Mouse (Mus musculus): Measurements from ENCODE around the gene Amn1.
A peak's percentile ranks its signal among the peaks of the same experiment; 100 is the strongest.
"Not testable (repeated sequence)": the region's sequence is repeated elsewhere in the genome, so short reads cannot be mapped to it uniquely, and the experiment has no call there.

Amn1 gene

DNA sequence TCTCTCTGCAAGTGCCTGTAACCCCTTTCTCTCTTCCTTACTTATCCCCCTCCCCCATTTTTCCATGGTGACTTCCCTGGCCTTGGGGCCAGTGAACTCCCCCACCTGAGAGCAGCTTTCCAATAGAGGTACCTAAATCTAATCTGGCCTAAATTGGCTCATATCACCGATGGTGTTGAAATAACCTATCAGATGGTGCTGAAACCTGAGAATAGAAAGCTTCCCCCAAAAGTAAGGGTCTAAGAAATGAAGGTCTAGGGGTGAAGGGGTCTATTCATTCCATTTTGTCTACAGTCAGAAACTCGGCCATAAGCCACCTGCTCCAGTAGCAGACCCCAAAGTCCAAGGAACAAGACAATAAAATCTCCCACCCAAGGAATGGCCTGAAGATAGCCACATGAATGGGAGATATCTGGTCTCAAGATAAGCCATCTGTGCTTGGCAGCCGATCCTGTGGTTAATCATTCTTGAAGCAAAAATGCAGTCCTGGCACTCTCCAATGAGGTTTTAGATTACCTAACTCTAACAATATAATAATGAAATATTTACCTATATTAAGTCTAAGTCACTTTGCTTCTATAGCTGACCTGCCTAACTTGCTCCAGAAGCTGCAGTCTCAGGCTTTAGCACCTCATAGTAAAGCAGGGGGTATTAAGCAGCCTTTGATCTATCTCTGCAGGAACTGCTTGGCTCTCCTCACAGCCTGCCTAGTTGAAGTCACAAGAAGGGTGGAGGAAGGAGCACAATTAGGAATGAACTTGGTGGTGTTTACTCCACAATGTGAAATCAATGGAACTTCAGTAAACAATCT lies 33.3 kb downstream of the Amn1 start:
- no peak for DNase-seq (ENCODE audit: low read depth, low spot score)

DNA sequence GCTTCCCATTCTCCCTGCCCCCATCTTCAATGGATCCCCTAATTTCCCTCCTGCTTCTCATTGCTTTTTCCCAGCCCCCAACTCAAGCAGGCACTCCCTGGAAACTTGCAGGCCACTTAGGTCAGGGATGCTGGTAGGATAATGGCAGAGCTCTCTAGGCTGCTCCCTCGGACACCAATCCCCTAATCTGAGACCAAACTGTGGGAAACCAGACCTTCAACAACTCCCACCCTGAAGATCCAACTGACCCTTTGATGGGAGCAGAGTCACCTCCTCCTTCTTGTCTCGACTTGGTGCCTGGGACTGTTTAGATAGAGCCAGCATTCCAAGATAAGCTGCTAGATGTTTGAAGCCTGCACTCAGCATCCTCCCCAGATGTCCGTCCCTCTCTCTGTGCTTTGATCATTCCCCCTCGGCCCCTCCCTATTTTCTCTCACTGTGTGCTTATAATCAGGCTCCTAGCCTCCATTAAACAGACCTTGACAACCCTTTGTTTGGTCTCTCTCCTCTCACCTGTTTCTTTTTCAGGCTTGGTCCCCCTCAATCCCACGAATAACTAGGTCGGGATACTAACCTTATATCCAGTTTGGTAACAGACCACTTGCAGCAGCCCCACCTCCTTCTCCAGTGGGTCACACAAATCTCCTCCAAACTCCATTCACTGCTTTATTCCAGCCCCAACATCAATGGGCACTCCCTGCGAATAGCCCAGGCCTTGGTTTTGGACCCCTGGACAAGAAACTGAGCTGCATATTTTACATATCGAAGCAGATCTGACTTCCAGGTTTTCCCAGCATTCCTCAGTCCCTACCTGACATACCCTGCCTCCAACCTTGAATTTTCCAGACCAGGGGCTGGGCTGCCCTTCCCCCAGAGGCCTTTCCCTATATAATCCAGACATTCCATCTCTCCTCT lies 34.1 kb downstream of the Amn1 start:
- no peak for DNase-seq (ENCODE audit: low read depth, low spot score)

DNA sequence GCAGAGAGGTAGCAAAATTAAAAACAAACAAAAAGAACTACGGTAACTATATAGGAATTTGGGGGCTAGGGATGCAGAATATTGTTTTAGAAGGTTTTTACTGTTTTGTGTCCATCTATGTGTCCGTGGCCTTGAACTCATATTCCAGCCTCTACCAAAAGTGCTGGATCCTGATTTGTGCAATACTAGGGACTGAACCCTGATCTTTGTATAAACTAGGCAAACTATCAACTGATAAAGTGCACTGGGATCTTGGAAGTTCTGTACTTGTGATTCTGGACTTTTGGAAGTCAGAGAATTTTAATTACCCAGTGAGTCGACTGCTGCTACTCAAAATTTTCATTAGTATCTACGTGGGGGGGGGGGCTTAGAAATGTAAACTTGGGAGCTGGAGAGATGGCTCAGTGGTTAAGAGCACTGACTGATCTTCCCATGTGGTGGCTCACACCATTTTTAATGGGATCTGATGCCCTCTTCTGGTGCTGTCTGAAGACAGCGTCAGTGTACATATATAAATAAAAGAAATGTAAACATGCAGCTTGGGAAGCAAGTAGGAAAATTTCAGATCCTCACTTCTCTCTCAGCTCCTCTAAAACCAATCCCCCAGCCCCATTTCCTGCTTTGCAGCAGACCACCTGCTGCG lies 34.9 kb downstream of the Amn1 start:
- no peak for DNase-seq (ENCODE audit: low read depth, low spot score)

DNA sequence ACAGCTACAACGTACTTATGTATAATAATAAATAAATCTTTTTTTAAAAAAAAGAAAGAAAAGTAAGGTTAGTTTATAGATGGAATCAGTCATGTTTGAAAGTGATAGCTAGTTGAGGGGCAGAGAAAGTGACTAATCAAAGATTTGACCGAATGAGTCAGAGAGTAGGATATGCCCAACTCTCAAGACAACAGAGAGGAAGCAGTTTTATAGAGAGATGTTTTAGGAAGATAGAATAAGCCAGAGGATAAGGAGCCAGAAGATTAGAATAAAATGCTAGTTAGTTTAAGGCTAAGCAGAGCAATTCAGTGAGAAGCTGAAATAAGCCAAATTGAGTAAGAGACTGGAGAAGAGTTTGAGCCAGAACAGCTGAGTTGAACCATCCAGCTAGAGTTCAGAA lies 36.4 kb downstream of the Amn1 start:
- no peak for DNase-seq (ENCODE audit: low read depth, low spot score)

DNA sequence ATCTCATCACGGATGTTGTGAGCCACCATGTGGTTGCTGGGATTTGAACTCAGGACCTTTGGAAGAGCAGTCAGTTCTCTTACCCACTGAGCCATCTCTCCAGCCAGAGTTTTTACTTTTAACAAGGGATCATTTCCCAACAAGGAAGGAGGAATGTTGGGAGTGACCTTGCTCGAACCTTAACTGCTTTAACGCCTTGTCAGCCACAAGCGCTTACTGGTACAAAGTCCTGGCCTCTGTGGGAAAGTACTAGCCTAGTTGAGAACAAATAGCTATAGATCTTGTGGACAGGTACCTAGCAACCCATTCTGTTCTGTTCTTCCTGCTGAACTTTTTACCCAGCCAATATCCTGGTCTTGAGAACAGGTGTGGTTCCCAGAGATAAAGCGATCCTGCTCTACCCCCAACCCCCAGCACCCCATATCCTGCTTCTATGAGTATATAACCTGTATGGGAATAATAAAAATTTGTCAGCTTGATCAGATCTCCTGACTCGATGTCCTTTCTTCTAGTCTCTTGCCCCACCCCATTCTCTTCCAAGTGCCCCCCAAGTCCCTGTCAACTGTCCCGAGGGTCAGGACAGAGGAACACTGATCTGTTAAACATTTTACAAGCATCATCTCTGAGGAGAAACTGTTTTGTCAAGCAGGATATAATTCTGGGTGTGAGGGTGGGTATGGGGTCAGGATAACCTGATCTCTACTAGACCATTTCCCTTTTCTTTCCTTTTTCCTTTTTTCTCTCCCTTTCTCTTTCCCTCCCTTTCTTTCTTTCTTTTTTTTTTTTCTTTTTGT lies 39.9 kb downstream of the Amn1 start:
- no peak for DNase-seq (ENCODE audit: low read depth, low spot score)

DNA sequence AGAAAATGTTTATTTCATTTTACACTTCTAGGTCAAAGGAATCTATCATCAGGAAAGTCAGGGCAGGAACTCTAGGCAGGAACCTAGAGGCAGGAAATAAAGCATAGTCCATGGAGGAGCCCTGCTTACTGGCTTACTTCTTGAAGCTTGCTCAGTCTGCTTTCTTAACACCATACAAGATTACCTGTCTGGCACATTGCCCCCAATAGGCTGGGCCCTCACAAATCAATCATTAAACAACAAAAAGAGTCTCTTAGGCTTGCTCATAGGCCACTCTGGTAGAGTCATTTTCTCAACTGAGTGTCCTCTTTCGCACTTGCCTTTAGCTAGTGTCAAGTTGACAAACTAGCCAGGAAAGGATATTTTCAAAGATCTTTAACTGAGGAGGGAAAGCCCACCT lies 43.4 kb downstream of the Amn1 start:
- DNase-seq (ENCODE audit: low read depth, low spot score), result no peak

DNA sequence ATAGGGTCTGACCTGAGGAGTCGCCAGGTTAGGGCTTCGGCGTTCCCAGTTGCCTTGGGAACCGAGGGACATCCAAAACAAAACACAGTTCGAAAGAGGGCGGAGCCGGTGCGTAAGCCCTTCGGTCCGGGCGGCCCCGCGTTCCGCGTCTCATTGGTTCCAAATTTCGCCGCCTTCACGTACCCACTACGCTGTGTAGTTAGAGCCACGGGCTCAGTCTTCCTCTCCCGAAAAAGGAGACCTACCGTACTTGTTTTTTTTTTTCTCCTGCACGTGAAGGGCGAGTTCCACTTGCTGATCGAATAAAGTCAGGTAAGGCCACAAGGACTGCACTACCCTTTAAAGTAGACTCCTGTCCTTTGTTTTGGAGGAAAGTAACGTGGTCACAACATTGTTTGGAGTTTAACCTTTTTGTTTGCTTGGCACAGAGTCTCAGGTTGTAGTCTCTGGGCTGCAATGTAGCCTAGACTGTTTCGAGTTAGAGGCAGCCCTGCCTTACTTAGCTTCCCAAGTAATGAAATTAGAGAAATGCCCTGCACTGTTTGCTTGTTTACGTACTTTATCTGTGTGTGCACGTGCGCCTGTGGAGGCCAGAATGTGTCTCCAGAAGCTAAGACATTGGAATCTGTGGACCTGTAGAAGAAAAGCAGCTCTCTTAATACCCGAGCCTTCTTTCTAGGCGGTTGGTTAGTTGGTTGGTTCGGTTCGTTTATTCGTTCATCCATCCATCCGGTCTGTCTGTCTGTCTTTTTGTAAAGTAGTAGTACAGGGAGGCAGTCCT lies 46.9 kb downstream of the Amn1 start:
- peak; percentile 88 for DNase-seq (ENCODE audit: low read depth, low spot score)

DNA sequence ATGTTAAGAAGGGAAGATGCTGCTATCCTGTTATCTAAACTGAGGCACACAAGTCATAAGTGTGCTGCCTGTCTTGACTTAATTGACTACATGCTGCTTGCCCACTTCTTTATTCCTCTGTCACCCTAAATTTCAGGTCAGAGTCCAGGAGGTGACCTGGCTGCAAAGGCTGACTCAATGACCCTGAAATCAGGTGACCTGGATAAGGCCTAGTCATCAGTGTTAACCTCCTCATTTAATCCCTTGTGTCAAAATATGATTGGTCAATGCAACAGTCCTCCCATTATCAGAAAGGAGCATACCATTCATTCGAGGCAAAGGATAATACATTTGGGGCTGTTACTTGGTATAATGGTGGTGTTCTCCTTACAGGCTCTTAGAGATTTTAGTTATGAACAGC lies 49.0 kb downstream of the Amn1 start, which contains the start of gene Etfbkmt:
TSS of gene Etfbkmt (plus strand) at position 379 of the 400 bp plus-strand sequence.
- no peak for DNase-seq (ENCODE audit: low read depth, low spot score)

DNA sequence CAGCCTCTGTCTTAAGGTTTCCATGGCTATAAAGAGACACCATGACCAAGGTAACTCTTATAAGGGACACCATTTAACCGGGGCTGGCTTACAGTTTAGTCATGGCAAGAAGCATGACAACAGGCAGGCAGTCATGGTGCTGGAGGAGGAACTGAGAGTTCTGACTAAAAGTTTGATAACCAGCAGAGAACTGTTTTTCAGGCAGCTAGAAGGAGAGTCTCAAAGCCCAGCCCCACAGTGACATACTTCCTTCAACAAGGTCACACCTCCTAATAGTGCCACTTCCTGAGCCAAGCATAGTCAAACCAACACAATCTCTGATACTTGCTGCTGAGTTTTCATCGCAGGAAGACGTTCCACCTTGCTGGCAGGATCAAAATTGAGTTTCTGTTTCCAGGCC lies 49.5 kb downstream of the Amn1 start:
- no peak for DNase-seq (ENCODE audit: low read depth, low spot score)

DNA sequence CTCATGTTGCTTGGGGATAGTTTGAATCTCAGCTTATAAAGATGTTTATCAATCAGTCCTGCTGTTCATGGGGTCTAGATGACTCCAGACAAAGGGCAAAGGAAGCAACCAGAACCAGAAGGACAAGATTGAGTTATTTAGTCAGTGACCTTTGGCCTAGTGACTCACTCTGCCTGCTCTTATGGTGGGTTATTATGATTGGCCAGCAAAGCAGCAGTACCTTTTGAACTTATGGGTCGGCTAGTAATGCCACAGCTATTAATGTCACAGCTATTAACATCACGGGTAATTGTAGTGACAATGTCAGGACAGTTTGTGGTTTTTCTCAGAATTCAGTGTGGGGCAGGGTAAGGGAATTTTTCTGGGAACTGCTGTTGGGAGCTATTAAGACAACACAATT lies 50.6 kb downstream of the Amn1 start:
- no peak for DNase-seq (ENCODE audit: low read depth, low spot score)

DNA sequence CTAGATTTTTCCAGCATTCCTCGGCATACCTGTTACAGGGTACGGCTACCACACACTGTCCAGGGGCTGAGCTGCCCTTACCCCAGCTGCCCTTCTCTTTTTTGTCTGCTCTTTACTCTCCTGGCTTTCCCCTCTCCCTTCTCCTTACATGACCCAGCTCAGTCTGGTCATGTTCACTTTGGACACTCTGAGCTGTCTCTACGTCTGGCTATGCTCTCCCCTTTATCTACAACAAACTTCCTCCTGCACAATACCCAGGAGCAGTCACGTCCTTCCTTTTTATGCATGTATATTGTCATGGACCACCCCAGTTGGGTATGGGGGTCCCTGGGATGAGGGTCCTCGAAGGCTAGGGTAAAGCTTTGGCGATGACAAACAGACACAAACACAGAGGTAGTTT lies 52.9 kb downstream of the Amn1 start:
- DNase-seq (ENCODE audit: low read depth, low spot score), result no peak

DNA sequence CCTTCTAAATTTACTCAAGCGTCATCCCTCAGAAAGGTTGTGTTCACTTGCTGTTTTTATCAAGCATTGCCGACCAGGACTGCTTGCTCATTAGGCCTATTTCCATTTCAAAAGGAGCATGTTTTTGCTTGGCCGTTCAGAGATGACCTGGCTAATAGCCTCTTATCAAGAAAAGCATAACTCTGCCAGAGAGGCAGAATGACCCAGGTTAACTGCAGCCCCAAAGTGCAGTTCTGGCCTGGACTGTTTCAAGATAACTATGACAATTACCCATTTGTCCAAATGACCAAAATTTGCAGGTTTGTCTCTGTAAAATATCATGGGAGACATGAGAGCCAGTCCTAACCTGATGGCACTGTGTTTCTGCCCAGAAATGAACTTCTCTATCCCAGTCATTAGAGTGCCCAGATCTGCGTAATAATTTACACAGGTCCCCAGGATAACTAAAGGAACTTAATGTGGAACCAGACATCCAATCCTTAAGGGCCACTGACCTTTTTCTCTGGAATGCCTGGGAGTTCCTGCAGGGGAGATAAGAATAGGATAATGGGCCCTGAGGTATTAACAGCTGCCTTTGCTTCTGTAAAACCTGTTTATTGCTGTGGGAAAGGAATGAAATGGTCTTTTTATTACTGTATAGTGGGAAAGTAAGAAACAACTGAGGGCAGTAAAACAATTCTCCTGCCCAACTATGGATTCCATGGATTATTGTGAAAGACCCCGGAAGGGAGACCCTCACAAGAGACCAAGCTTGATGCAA lies 53.9 kb downstream of the Amn1 start:
- no peak for DNase-seq (ENCODE audit: low read depth, low spot score)

DNA sequence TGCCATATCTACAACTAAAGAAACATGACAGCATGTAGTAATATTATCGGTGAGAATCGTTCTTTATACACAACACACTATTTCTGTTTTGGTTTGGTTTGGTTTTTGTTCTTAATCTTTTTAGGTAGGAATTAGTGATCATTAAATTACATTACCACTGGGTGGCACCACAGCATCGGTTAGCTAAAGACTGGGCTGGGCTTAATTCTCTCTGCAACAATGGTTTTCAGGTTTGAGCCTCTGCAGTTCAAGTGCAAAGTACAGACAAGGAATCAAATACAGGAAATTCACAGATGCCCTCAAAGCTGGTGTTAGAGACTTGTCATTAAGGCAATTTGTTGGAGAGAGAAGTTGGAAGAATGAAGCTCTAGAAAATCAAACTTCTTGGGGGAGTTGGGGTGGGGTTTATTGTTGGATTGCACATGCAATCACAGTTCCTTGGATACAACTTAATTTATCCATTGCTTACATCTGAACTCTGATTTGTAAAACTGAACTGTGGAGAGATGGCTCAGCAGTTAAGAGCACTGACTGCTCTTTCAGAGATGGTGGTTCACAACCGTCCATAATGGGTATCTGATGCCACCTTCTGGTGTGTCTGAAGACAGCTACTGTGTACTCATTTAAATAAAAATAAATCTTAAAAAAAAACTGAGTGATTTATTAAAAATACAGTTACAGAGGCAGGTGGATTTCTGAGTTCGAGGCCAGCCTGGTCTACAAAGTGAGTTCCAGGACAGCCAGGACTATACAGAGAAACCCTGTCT lies 56.0 kb downstream of the Amn1 start:
- no peak for DNase-seq (ENCODE audit: low read depth, low spot score)

DNA sequence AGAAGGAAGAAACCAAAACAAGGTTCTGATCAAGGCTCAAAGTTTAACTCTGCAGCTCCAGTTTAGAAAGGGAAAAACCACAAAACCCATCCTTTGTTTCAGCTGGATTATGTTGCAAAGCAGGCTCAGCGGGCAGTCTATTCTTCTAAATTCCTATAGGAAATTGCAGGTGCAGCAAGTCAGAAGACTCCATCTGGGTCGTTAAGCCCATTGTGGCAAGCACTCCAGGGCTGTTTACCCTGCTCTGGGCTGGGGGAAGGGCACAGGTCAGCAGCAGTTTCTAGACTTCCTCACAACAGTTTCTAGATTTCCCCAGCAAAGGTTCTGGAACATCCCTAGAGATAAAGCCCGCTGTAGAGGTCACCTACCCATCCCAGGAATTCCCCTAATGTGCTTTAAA lies 57.4 kb downstream of the Amn1 start:
- DNase-seq (ENCODE audit: low read depth, low spot score), result peak; percentile 76

DNA sequence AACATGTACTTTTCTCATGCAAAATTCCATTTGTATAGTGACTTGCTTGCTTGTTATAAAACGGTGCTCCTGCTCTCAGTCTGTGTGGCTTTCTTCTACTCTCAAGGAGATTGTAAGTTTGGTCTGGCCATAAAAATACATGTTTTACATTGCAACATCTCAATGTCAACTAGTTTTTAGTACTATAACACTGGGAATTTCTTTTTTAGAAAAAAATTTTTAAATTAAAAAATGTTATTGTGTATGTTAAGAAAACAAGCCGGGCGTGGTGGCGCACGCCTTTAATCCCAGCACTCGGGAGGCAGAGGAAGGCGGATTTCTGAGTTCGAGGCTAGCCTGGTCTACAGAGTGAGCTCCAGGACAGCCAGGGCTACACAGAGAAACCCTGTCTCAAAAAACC lies 58.6 kb downstream of the Amn1 start, which contains the start of gene Gm10203:
TSS of gene Gm10203 (plus strand) at position 301 of the 400 bp plus-strand sequence.
- DNase-seq (ENCODE audit: low read depth, low spot score), result not testable (repeated sequence)

DNA sequence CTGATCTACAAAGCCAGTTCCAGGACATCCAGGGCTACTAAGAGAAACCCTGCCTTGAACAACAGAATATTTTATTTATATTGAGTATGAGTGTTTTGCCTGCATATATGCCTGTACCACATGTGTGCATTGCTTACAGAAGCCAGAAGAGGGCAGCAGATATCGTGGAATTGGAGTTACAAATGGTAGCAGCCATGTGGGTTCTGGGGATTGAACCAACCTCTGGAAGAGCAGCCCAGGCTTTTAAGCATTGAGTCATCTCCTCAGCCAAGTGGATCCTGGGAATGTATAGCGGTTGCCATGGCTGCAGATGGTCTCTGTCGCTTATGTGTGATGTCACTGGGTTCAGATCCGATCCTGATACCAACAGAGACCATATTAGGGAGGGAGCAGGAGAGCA lies 61.8 kb downstream of the Amn1 start:
- peak; percentile 69 for DNase-seq (ENCODE audit: low read depth, low spot score)

DNA sequence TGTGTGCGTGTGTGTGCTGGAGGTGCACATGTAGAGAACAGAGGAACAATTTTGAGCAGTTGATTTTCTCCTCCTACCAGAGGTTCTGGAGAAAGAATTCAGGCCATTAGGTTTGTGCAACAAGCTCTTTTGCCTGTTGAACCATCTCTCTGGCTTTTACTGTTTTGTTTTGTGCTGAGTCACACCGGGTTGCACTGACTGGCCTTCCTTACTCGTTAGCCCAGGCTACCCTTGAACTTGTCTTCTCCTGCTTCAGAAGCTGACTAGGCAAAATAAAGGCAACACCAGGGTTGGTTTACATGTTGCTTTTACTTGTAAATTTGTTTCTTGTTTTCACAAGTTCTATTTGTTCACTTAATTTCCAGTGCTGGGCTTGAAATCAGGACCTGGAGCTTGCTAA lies 65.5 kb downstream of the Amn1 start:
- no peak for DNase-seq (ENCODE audit: low read depth, low spot score)

DNA sequence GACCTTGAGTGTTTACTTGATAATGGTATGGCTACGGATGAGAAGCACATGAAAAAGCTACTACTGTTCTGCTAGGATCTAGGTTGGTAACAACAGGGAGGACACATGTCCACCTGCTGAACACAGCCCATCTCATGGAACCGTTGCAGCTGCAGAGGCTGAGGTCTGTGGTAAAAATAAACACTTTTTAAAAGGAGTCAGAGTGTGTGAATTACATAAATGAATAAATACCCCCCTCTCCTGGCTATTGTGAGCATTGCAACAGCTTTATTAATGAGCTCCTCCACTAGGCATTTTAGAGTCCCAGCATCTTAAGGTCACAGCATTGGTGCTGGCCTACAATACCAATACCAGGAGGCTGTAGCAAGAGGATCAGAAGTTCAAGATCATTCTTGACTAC lies 68.7 kb downstream of the Amn1 start:
- DNase-seq (ENCODE audit: low read depth, low spot score), result no peak

DNA sequence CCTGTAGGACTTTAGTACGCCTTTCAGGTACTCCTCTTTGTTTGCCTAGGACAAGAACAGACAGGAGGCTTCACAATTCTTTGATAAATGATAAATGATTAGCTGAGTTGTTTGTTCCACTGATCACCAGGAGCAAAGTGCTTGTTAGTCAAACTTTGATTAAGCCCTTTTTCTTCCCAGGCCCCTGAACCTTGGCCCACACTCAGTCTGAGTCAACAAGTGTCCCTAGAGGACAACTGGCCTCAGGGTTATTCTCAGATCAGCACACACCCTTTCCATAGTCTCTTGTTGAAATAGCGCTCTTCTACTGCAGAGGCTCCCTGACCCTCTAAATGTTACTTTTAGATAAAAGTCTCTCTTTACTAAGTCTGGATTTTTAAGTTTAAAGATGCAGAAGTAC lies 69.6 kb downstream of the Amn1 start:
- no peak for DNase-seq (ENCODE audit: low read depth, low spot score)

All from WW6 (cell line).